Mouse (Mus musculus): ENCODE measurements around the gene Sp2. TPM values are rescaled to one million over a fixed set of nuclear protein-coding genes. Genes with fewer than 3 reads are reported as not detected.

The Sp2 gene
- polyA plus RNA-seq, 1 experiment from 2014 or later = 17.3 TPM

- 52% methylated on average over 8 of the region's 8 CpGs for WGBS
- Histone ChIP-seq H3K4me1 (peaks cover 14% of the 10 kb centered on the region), H3K9me3 (no peaks in the 10 kb centered on the region), H3K36me3 (no peaks in the 10 kb centered on the region), H3K27ac (no peak overlapping the region), H3K9ac (no peak overlapping the region), H3K4me3 (no peak overlapping the region), H3K27me3 (peaks cover 21% of the 10 kb centered on the region), H3K4me2 (replicated peaks) (no peak overlapping the region)
- peak; percentile 19; the same call in 1 of the 2 replicates for ATAC-seq (ENCODE audit: insufficient number of reproducible peaks, insufficient read depth, low FRiP score, low TSS enrichment)
Measured at GRCm38 (mm10) chr11:96931327-96932062, 51.3 kb downstream of the Sp2 start.

- no peak overlapping the region for H3K4me2 ChIP-seq (replicated peaks)
- H3K4me1 ChIP-seq = peaks cover 14% of the 10 kb centered on the region
- WGBS = 56% methylated on average over 9 of the region's 9 CpGs
- H3K9ac ChIP-seq = no peak overlapping the region
- no peak for ATAC-seq (ENCODE audit: insufficient number of reproducible peaks, insufficient read depth, low FRiP score, low TSS enrichment)
- no peaks in the 10 kb centered on the region for H3K36me3 ChIP-seq
- H3K27me3 ChIP-seq = peaks cover 21% of the 10 kb centered on the region
- H3K9me3 ChIP-seq = no peaks in the 10 kb centered on the region
- H3K27ac ChIP-seq = 0 out of 2 replicates have a peak overlapping the region, but pooled peaks have one; percentile 23
- no peak overlapping the region for H3K4me3 ChIP-seq
Measured at GRCm38 (mm10) chr11:96929766-96930331, 52.9 kb downstream of the Sp2 start.

GRCm38 (mm10) chr11:96929096-96929765 lies 53.5 kb downstream of the Sp2 start:
- ATAC-seq (ENCODE audit: insufficient number of reproducible peaks, insufficient read depth, low FRiP score, low TSS enrichment) = 0 out of 2 replicates have a peak, but pooled peaks have one; percentile 39

GRCm38 (mm10) chr11:96928691-96929090 lies 54.1 kb downstream of the Sp2 start:
- Histone ChIP-seq H3K27me3 (peaks cover 21% of the 10 kb centered on the region), H3K9me3 (no peaks in the 10 kb centered on the region), H3K4me3 (no peak overlapping the region), H3K9ac (no peak overlapping the region), H3K4me1 (peaks cover 14% of the 10 kb centered on the region), H3K36me3 (no peaks in the 10 kb centered on the region), H3K4me2 (replicated peaks) (0 out of 2 replicates have a peak overlapping the region, but pooled peaks have one; percentile 6), H3K27ac (no peak overlapping the region)
- no peak for ATAC-seq (ENCODE audit: insufficient number of reproducible peaks, insufficient read depth, low FRiP score, low TSS enrichment)
- WGBS = 3% methylated on average over 5 of the region's 5 CpGs

More at GRCm38 (mm10) chr11:96929096-96929765, 53.5 kb downstream of the Sp2 start:
- H3K36me3 ChIP-seq = no peaks in the 10 kb centered on the region
- peaks cover 14% of the 10 kb centered on the region for H3K4me1 ChIP-seq
- no peak overlapping the region for H3K9ac ChIP-seq
- H3K27me3 ChIP-seq = peaks cover 21% of the 10 kb centered on the region
- H3K4me2 ChIP-seq (replicated peaks) = peak overlapping the region; percentile 25; the same call in 1 of the 2 replicates
- H3K9me3 ChIP-seq = no peaks in the 10 kb centered on the region
- no peak overlapping the region for H3K4me3 ChIP-seq
- 0 out of 2 replicates have a peak overlapping the region, but pooled peaks have one; percentile 23 for H3K27ac ChIP-seq
- WGBS = 14% methylated on average over 13 of the region's 13 CpGs

GRCm38 (mm10) chr11:96928088-96928487 lies 54.7 kb downstream of the Sp2 start, which contains the start of gene Prr15l:
Gene Prr15l (plus strand): TSS chr11:96928104.
- no peak within 1 kb of the TSS for H3K27ac ChIP-seq
- H3K36me3 ChIP-seq = no peaks in the 10 kb centered on the region
- H3K9ac ChIP-seq = no peak within 1 kb of the TSS
- H3K9me3 ChIP-seq = no peaks in the 10 kb centered on the region
- no peak within 1 kb of the TSS for H3K4me3 ChIP-seq
- 0 out of 2 replicates have a peak within 1 kb of the TSS, but pooled peaks have one; percentile 6 for H3K4me2 ChIP-seq (replicated peaks)
- H3K4me1 ChIP-seq = peaks cover 14% of the 10 kb centered on the region
- H3K27me3 ChIP-seq = peaks cover 21% of the 10 kb centered on the region
- WGBS = 59% methylated on average over 2 of the region's 2 CpGs
- no peak for ATAC-seq (ENCODE audit: insufficient number of reproducible peaks, insufficient read depth, low FRiP score, low TSS enrichment)

- H3K27ac ChIP-seq = no peak overlapping the region
- H3K4me2 ChIP-seq (replicated peaks) = no peak overlapping the region
- no peak for ATAC-seq (ENCODE audit: insufficient number of reproducible peaks, insufficient read depth, low FRiP score, low TSS enrichment)
- peaks cover 14% of the 10 kb centered on the region for H3K4me1 ChIP-seq
- H3K36me3 ChIP-seq = no peaks in the 10 kb centered on the region
- H3K4me3 ChIP-seq = no peak overlapping the region
- H3K9me3 ChIP-seq = no peaks in the 10 kb centered on the region
- peaks cover 21% of the 10 kb centered on the region for H3K27me3 ChIP-seq
- 89% methylated on average over 5 of the region's 5 CpGs for WGBS
- no peak overlapping the region for H3K9ac ChIP-seq
Measured at GRCm38 (mm10) chr11:96926587-96926986, 56.2 kb downstream of the Sp2 start.

GRCm38 (mm10) chr11:96925469-96926148 lies 57.1 kb downstream of the Sp2 start:
- Histone ChIP-seq H3K4me2 (replicated peaks) (no peak overlapping the region), H3K27me3 (peaks cover 21% of the 10 kb centered on the region), H3K9me3 (no peaks in the 10 kb centered on the region), H3K36me3 (no peaks in the 10 kb centered on the region), H3K27ac (no peak overlapping the region), H3K4me1 (peaks cover 14% of the 10 kb centered on the region), H3K4me3 (no peak overlapping the region), H3K9ac (no peak overlapping the region)
- 84% methylated on average over 12 of the region's 12 CpGs for WGBS
- no peak for ATAC-seq (ENCODE audit: insufficient number of reproducible peaks, insufficient read depth, low FRiP score, low TSS enrichment)

- Histone ChIP-seq H3K9ac (no peak overlapping the region), H3K9me3 (no peaks in the 10 kb centered on the region), H3K27ac (no peak overlapping the region), H3K4me1 (peaks cover 13% of the 10 kb centered on the region), H3K36me3 (no peaks in the 10 kb centered on the region), H3K4me3 (no peak overlapping the region), H3K27me3 (peaks cover 19% of the 10 kb centered on the region), H3K4me2 (replicated peaks) (no peak overlapping the region)
- no peak for ATAC-seq (ENCODE audit: insufficient number of reproducible peaks, insufficient read depth, low FRiP score, low TSS enrichment)
- WGBS = 81% methylated on average over 11 of the region's 11 CpGs
Measured at GRCm38 (mm10) chr11:96924861-96925260, 57.9 kb downstream of the Sp2 start.

GRCm38 (mm10) chr11:96919003-96919402 lies 63.8 kb downstream of the Sp2 start:
- no peak overlapping the region for H3K4me2 ChIP-seq (replicated peaks)
- peaks cover 11% of the 10 kb centered on the region for H3K4me1 ChIP-seq
- H3K9ac ChIP-seq = no peak overlapping the region
- no peaks in the 10 kb centered on the region for H3K9me3 ChIP-seq
- 0 out of 2 replicates have a peak, but pooled peaks cover 5% of the 10 kb centered on the region for H3K27me3 ChIP-seq
- H3K27ac ChIP-seq = no peak overlapping the region
- no peak overlapping the region for H3K4me3 ChIP-seq
- 46% methylated on average over 6 of the region's 6 CpGs for WGBS
- H3K36me3 ChIP-seq = no peaks in the 10 kb centered on the region
- no peak for ATAC-seq (ENCODE audit: insufficient number of reproducible peaks, insufficient read depth, low FRiP score, low TSS enrichment)

- Histone ChIP-seq H3K27ac (no peak overlapping the region), H3K4me3 (no peak overlapping the region), H3K4me2 (replicated peaks) (no peak overlapping the region), H3K36me3 (0 out of 2 replicates have a peak, but pooled peaks cover 3% of the 10 kb centered on the region), H3K9ac (no peak overlapping the region), H3K9me3 (no peaks in the 10 kb centered on the region), H3K27me3 (0 out of 2 replicates have a peak, but pooled peaks cover 5% of the 10 kb centered on the region), H3K4me1 (peaks cover 11% of the 10 kb centered on the region)
- 89% methylated on average over 6 of the region's 6 CpGs for WGBS
- ATAC-seq (ENCODE audit: insufficient number of reproducible peaks, insufficient read depth, low FRiP score, low TSS enrichment) = no peak
Measured at GRCm38 (mm10) chr11:96917415-96917814, 65.3 kb downstream of the Sp2 start.

GRCm38 (mm10) chr11:96916885-96917396 lies 65.8 kb downstream of the Sp2 start:
- no peak for ATAC-seq (ENCODE audit: insufficient number of reproducible peaks, insufficient read depth, low FRiP score, low TSS enrichment)
- no peaks in the 10 kb centered on the region for H3K9me3 ChIP-seq
- peak overlapping the region; percentile 29 for H3K4me3 ChIP-seq
- H3K27ac ChIP-seq = no peak overlapping the region
- H3K27me3 ChIP-seq = 0 out of 2 replicates have a peak, but pooled peaks cover 5% of the 10 kb centered on the region
- H3K9ac ChIP-seq = no peak overlapping the region
- H3K36me3 ChIP-seq = peaks cover 7% of the 10 kb centered on the region; the same call in 1 of the 2 replicates
- H3K4me1 ChIP-seq = peaks cover 11% of the 10 kb centered on the region
- peak overlapping the region; percentile 40; the same call in 1 of the 2 replicates for H3K4me2 ChIP-seq (replicated peaks)
- WGBS = 35% methylated on average over 13 of the region's 13 CpGs
